Mouse (Mus musculus) left cerebral cortex, adult 11 months (tissue): ENCODE results near the gene 1190005I06Rik.
A peak's percentile ranks its signal among the peaks of the same experiment; 100 is the strongest.

Experiments used
- DNase-seq: peaks from one replicate; pipeline ENCODE4 v3.0.0; 2022; ENCODE audit warnings: low spot score

Gene 1190005I06Rik

GRCm38 (mm10) chr8:120620441-120620840 lies 27.0 kb downstream of the 1190005I06Rik start:
- no peak for DNase-seq

- DNase-seq, result peak; percentile 47
Observed at GRCm38 (mm10) chr8:120619235-120620180, 27.9 kb downstream of the 1190005I06Rik start.

GRCm38 (mm10) chr8:120618110-120618509 lies 29.3 kb downstream of the 1190005I06Rik start:
- DNase-seq, result peak; percentile 72

- no peak for DNase-seq
Observed at GRCm38 (mm10) chr8:120616663-120617626, 30.5 kb downstream of the 1190005I06Rik start.

GRCm38 (mm10) chr8:120614491-120614890 lies 32.9 kb downstream of the 1190005I06Rik start:
- DNase-seq, result no peak

GRCm38 (mm10) chr8:120610824-120611223 lies 36.6 kb downstream of the 1190005I06Rik start:
- no peak for DNase-seq

GRCm38 (mm10) chr8:120607885-120608284 lies 39.5 kb downstream of the 1190005I06Rik start:
- peak; percentile 61 for DNase-seq

- no peak for DNase-seq
Observed at GRCm38 (mm10) chr8:120607460-120607859, 40.0 kb downstream of the 1190005I06Rik start.

GRCm38 (mm10) chr8:120602672-120603071 lies 44.8 kb downstream of the 1190005I06Rik start:
- no peak for DNase-seq

GRCm38 (mm10) chr8:120599504-120599903 lies 47.9 kb downstream of the 1190005I06Rik start:
- DNase-seq, result peak; percentile 62

- DNase-seq, result peak; percentile 74
Observed at GRCm38 (mm10) chr8:120598579-120598978, 48.9 kb downstream of the 1190005I06Rik start.

- DNase-seq, result no peak
Observed at GRCm38 (mm10) chr8:120595963-120596362, 51.5 kb downstream of the 1190005I06Rik start.

GRCm38 (mm10) chr8:120594571-120594970 lies 52.9 kb downstream of the 1190005I06Rik start:
- no peak for DNase-seq

GRCm38 (mm10) chr8:120591587-120592292 lies 55.7 kb downstream of the 1190005I06Rik start:
- no peak for DNase-seq

GRCm38 (mm10) chr8:120589921-120590320 lies 57.5 kb downstream of the 1190005I06Rik start:
- DNase-seq, result no peak

- peak; percentile 99 for DNase-seq
Observed at GRCm38 (mm10) chr8:120588908-120589771, 58.3 kb downstream of the 1190005I06Rik start, which contains the start of gene Gins2. TSS of gene Gins2 (minus strand) at chr8:120589304.

GRCm38 (mm10) chr8:120585521-120585920 lies 61.9 kb downstream of the 1190005I06Rik start:
- DNase-seq, result no peak

GRCm38 (mm10) chr8:120581811-120582210 lies 65.6 kb downstream of the 1190005I06Rik start:
- DNase-seq, result no peak

- DNase-seq, result no peak
Observed at GRCm38 (mm10) chr8:120581329-120581728, 66.1 kb downstream of the 1190005I06Rik start.

- no peak for DNase-seq
Observed at GRCm38 (mm10) chr8:120580336-120581000, 67.0 kb downstream of the 1190005I06Rik start.
